Mouse (Mus musculus): Measurements from ENCODE around the gene Tulp3. TPM values are rescaled to one million over a fixed set of nuclear protein-coding genes. Genes with fewer than 3 reads are reported as not detected.

The Tulp3 gene
- total and polyA plus RNA-seq, 3 experiments, result 5.3 to 19.2 TPM; not detected in 1

- TF ChIP-seq MEF2A (IDR thresholded peaks at IDR 0.05; ENCODE audit: extremely low read depth, insufficient replicate concordance, low read depth, low read length, poor library complexity, severe bottlenecking), result no peak
Measured at GRCm38 (mm10) chr6:128379636-128380035, 24.0 kb upstream of the Tulp3 start (continued).

GRCm38 (mm10) chr6:128376371-128377085 is 20.9 kb upstream of the Tulp3 start:
- no peak overlapping the region for H3K27ac ChIP-seq (ENCODE audit: control insufficient read depth, low read depth, low read length)
- H3K27me3 ChIP-seq (ENCODE audit: control insufficient read depth in 1 of 2, insufficient read depth in 2 of 2, low read length in 2 of 2), result no peaks in the 10 kb centered on the region
- TF ChIP-seq POLR2AphosphoS2 (IDR thresholded peaks at IDR 0.05; ENCODE audit: low read length) (peak; percentile 55; the same call in 1 of the 2 replicates), GATA1 (IDR thresholded peaks at IDR 0.05; ENCODE audit: low read depth, low read length) (no peak), SMC3 (IDR thresholded peaks at IDR 0.05; ENCODE audit: low read depth, low read length) (no peak)
- H3K9me3 ChIP-seq (replicated peaks; ENCODE audit: insufficient read depth, low read length), result no peaks in the 10 kb centered on the region
- H3K9ac ChIP-seq (ENCODE audit: control insufficient read depth, low read depth, low read length, poor library complexity, severe bottlenecking), result no peak overlapping the region
- H3K4me3 ChIP-seq (ENCODE audit: control insufficient read depth in 1 of 2, insufficient read depth in 1 of 2, low read depth in 2 of 2, low read length in 2 of 2), result no peak overlapping the region
- H3K36me3 ChIP-seq (ENCODE audit: control insufficient read depth in 1 of 2, insufficient read depth in 2 of 2, low read length in 2 of 2), result peaks cover 0 to 2% of the 10 kb centered on the region in 2 experiments; a peak in 1 of 4 replicates
- H3K4me1 ChIP-seq (ENCODE audit: control insufficient read depth in 1 of 2, insufficient read depth in 2 of 2, low read length in 2 of 2), result peaks cover 0 to 4% of the 10 kb centered on the region in 2 experiments; a peak in 1 of 4 replicates
- no peak for DNase-seq (ENCODE audit: low read depth, low spot score)
- no peaks in the 10 kb centered on the region for H3K79me2 ChIP-seq (ENCODE audit: control insufficient read depth, insufficient read depth, low read length, poor library complexity)

GRCm38 (mm10) chr6:128375192-128375591 is 19.5 kb upstream of the Tulp3 start, which contains the start of the genes Tex52 and Gm44596:
Gene Tex52, plus strand, starts transcription at chr6:128375456.
Gene Gm44596, plus strand, starts transcription at chr6:128375503.
- peak in 1 of 2 experiments; percentile 31; a peak in 1 of 4 replicates for TF ChIP-seq POLR2A (IDR thresholded peaks at IDR 0.05; ENCODE audit: control insufficient read depth in 1 of 2, insufficient read depth in 1 of 2, low read depth in 1 of 2, low read length in 2 of 2, poor library complexity in 1 of 2)
- TF ChIP-seq MAX (IDR thresholded peaks at IDR 0.05; ENCODE audit: low read length), result no peak
- Histone ChIP-seq H3K4me1 (ENCODE audit: control insufficient read depth in 1 of 2, insufficient read depth in 2 of 2, low read length in 2 of 2) (peaks cover 0 to 4% of the 10 kb centered on the region in 2 experiments; a peak in 1 of 4 replicates), H3K9me3 (replicated peaks; ENCODE audit: insufficient read depth, low read length) (no peaks in the 10 kb centered on the region), H3K36me3 (ENCODE audit: control insufficient read depth in 1 of 2, insufficient read depth in 2 of 2, low read length in 2 of 2) (peaks cover 0 to 3% of the 10 kb centered on the region in 2 experiments; a peak in 2 of 4 replicates), H3K79me2 (ENCODE audit: control insufficient read depth, insufficient read depth, low read length, poor library complexity) (no peaks in the 10 kb centered on the region), H3K4me3 (ENCODE audit: control insufficient read depth in 1 of 2, insufficient read depth in 1 of 2, low read depth in 2 of 2, low read length in 2 of 2) (no peak within 1 kb of the TSS), H3K9ac (ENCODE audit: control insufficient read depth, low read depth, low read length, poor library complexity, severe bottlenecking) (no peak within 1 kb of the TSS), H3K27ac (ENCODE audit: control insufficient read depth, low read depth, low read length) (no peak within 1 kb of the TSS), H3K27me3 (ENCODE audit: control insufficient read depth in 1 of 2, insufficient read depth in 2 of 2, low read length in 2 of 2) (no peaks in the 10 kb centered on the region)
- DNase-seq (ENCODE audit: low read depth, low spot score), result no peak

- Histone ChIP-seq H3K27me3 (ENCODE audit: control insufficient read depth in 1 of 2, insufficient read depth in 2 of 2, low read length in 2 of 2) (no peaks in the 10 kb centered on the region), H3K9ac (ENCODE audit: control insufficient read depth, low read depth, low read length, poor library complexity, severe bottlenecking) (no peak overlapping the region), H3K36me3 (ENCODE audit: control insufficient read depth in 1 of 2, insufficient read depth in 2 of 2, low read length in 2 of 2) (peaks cover 0 to 11% of the 10 kb centered on the region in 2 experiments; a peak in 2 of 4 replicates), H3K27ac (ENCODE audit: control insufficient read depth, low read depth, low read length) (no peak overlapping the region), H3K4me3 (ENCODE audit: control insufficient read depth in 1 of 2, insufficient read depth in 1 of 2, low read depth in 2 of 2, low read length in 2 of 2) (no peak overlapping the region), H3K79me2 (ENCODE audit: control insufficient read depth, insufficient read depth, low read length, poor library complexity) (peaks cover 3% of the 10 kb centered on the region; the same call in 1 of the 2 replicates), H3K4me1 (ENCODE audit: control insufficient read depth in 1 of 2, insufficient read depth in 2 of 2, low read length in 2 of 2) (no peaks in the 10 kb centered on the region), H3K9me3 (replicated peaks; ENCODE audit: insufficient read depth, low read length) (no peaks in the 10 kb centered on the region)
- no peak for DNase-seq (ENCODE audit: low read depth, low spot score)
- TF ChIP-seq GABPA (IDR thresholded peaks at IDR 0.05; ENCODE audit: low read depth, low read length), result no peak
- no peak for TF ChIP-seq POLR2AphosphoS2 (IDR thresholded peaks at IDR 0.05; ENCODE audit: low read length)
- no peak for TF ChIP-seq ETS1 (IDR thresholded peaks at IDR 0.05; ENCODE audit: low read depth, low read length)
- TF ChIP-seq CHD1 (IDR thresholded peaks at IDR 0.05; ENCODE audit: low read depth, low read length), result no peak
- no peak for TF ChIP-seq MYC (IDR thresholded peaks at IDR 0.05; ENCODE audit: low read depth, low read length)
- TF ChIP-seq GATA1 (IDR thresholded peaks at IDR 0.05; ENCODE audit: low read depth, low read length), result no peak
- TF ChIP-seq EP300 (IDR thresholded peaks at IDR 0.05; ENCODE audit: low read depth in 1 of 2, low read length in 2 of 2), result no peak
- TF ChIP-seq MAX (IDR thresholded peaks at IDR 0.05; ENCODE audit: low read length), result no peak
- TF ChIP-seq NRF1 (IDR thresholded peaks at IDR 0.05; ENCODE audit: insufficient read depth, low read depth, low read length, poor library complexity, severe bottlenecking), result no peak
- TF ChIP-seq TBP (IDR thresholded peaks at IDR 0.05; ENCODE audit: low read depth, low read length), result no peak
- TF ChIP-seq POLR2AphosphoS5 (IDR thresholded peaks at IDR 0.05; ENCODE audit: borderline replicate concordance, low read depth, low read length), result no peak
- no peak for TF ChIP-seq POLR2A (IDR thresholded peaks at IDR 0.05; ENCODE audit: control insufficient read depth in 1 of 2, insufficient read depth in 1 of 2, low read depth in 1 of 2, low read length in 2 of 2, poor library complexity in 1 of 2)
- TF ChIP-seq BHLHE40 (IDR thresholded peaks at IDR 0.05; ENCODE audit: borderline replicate concordance, low read depth, low read length), result no peak
- TF ChIP-seq KAT2A (conservative IDR thresholded peaks at IDR 0.05; ENCODE audit: low read depth, low read length), result no peak
Measured at GRCm38 (mm10) chr6:128370040-128370439, 14.4 kb upstream of the Tulp3 start.

Measured in MEL (cell line).